Mouse (Mus musculus) thymus, postnatal 14 days (tissue): Measurements from ENCODE around the gene Olfr1504.
"Not testable (repeated sequence)": the region's sequence is repeated elsewhere in the genome, so short reads cannot be mapped to it uniquely, and the experiment has no call there.

Experiments used
- DNase-seq: peaks from one replicate; pipeline ENCODE4 v3.0.0; 2021

Olfr1504 gene

DNA sequence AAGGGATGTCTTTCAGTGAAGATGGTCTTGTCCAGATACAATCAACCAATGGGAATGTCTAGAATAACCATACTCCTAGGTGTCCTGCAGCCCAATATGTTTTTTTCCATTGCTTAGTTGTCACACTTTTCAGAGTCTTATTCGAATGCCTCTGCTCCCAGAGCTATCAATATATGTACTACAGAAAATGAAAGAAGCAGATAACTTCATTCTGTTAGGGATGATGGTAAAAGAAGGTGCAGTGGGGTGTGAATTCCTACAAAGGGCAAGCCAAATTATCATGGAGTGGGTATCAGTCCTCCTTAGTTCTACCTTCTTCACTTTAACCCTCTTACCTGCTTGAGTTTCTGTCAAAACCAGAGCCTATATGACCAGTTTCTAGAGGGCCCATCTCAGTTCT, at the start of gene Olfr1504:
Gene Olfr1504 (minus strand): TSS at position 101 of the 400 bp plus-strand sequence.
- DNase-seq = no peak

DNA sequence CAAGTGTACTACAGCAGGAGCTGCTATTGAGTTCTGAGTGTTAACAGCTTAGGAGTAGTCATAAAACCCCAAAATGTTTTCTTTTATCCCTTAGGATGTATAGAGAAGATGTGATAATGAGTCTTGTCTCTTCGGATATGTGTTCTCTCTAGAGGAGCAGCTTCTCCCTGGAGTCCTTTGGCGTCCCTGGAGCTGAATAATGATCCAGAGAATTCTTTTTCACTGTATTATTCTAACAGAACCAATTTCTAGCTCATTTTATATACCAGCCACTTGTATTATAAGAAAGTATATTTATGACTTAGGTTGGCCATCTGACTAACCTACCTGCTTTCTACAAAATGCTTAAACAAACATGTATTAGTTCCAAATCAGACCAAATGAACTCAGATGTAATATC, 15.5 kb upstream of the Olfr1504 start, which contains the start of gene Olfr1505:
Gene Olfr1505 (plus strand): TSS at position 301 of the 400 bp plus-strand sequence.
- no peak for DNase-seq

DNA sequence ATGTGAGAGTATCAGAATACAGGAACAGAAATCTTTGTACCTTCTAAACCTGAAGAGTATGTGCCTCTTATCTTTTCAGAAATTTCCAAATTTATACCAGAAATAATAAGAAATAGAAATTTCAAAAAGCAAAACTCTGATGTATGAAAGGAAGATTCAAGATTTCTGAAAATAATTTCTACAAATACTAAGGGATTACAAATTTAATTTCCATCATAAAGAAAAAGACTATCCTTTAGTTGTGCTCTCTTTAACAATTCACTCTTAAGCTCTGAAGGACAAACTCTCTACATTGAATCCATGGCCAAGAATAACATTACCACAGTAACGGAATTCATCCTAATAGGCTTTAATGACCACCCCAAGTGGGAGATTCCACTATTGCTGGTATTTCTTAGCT, 36.2 kb downstream of the Olfr1504 start, which contains the start of gene Olfr1502:
Gene Olfr1502 (plus strand): TSS at position 301 of the 400 bp plus-strand sequence.
- no peak for DNase-seq

DNA sequence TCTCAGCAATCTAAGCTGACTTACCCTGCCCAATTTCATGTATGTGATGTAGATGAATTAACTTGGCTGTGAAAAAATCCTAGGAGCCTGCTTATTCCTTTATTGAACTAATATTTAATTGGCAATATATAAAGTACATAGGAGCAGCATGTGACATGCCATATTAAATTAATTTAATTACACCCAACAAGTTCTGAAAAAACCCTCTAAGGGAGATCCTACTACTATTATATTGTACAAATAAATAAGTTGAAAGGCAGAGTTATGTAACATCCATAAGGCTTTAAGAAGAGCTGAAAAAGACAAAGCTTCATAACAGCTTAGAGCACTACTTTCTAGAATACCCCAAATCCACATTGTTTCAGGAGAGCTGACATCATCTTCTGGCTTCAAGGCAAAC, 47.1 kb downstream of the Olfr1504 start, which contains the start of gene Olfr1501:
Gene Olfr1501 (minus strand): TSS at position 101 of the 400 bp plus-strand sequence.
- DNase-seq = not testable (repeated sequence)
